Mouse (Mus musculus): ENCODE data around the gene Slc16a5.
"Not testable (repeated sequence)": the region's sequence is repeated elsewhere in the genome, so short reads cannot be mapped to it uniquely, and the experiment has no call there.

Gene Slc16a5

DNA sequence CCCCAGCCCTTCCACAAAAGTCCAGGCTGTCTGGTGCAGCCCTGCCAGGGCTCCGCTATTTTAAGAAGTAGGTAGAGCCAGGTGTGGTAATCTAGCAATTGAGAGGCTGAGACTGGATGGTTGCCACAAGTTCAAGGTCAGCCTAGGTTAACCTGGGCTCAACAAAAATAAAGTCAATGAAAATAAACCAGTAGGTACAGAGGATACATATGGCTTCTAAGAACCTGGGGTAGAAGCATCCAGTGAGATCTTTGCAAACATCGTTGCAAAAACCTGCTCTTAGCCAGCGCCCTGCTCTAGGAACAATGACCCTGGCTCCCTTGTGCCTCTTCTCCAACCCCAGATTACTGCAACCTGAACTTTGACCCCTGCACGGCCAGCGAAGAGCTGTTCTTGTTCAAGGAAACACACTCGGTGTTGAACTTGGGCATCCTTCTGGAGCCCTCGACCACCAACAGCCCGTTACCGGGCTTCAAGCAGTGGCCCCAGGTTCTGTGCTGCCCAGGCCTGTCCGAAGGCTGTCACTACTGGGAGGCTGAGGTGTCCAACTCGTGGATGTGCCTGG, 14.9 kb upstream of the Slc16a5 start:
- DNase-seq (ENCODE audit: low spot score), result no peak

DNA sequence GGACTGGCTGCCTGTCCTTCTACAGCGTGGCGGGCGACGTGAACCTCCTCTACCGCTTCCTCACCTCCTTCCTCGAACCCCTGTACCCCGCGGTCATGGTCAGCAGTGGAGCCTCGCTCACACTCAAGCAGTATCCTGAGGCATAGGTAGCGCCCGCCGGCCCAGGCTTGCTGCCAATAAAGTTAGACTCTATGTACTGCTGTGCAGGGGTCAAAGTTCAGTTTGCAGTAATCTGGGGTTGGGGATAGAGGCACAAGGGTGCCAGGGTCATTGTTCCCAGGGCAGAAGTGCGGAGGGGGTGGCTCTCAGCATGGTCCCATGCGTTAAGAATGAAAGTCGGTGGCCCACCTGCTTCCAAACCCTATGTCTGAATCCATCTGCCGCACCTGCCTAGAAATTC, 14.2 kb upstream of the Slc16a5 start:
- no peak for DNase-seq (ENCODE audit: low spot score)

DNA sequence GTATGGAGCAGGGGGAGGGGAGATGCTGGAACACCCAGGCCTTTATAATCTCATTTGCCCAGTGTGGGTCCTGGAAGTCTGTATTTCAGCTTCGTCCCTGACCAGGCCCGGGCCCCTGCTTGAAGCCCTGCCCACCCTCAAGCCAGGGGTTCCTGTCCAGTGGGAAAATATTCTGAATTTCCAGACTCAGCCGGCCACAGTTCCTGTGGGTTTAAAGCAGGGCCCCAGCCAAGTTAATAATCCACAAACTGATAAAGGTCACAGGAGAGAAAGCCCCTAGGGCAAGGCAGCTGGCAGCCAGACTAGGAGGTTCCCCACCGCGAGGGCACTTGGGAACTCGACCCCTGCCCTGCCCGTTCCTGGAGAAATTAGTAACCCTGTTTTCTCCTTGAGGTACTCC, 13.3 kb upstream of the Slc16a5 start:
- DNase-seq (ENCODE audit: low spot score), result no peak

DNA sequence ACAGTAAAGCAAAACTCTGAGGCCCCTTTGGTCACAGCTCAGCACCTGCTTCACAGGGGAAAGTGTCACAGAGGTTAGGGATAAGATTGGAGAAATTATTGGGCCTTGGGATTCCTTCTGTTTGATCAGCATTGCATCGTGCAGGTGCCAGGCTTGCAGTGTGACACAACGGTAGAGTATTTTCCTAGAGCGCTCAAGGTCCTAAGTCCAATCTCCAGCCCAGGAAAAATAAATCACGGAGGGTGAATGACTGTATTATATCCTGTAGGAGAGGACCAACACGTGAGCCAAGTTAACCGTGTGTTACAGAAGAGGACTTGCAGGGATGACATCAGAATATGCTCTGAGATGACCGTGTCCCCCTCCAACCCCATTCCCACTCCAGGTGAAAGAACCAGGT, 12.1 kb upstream of the Slc16a5 start:
- no peak for DNase-seq (ENCODE audit: low spot score)

DNA sequence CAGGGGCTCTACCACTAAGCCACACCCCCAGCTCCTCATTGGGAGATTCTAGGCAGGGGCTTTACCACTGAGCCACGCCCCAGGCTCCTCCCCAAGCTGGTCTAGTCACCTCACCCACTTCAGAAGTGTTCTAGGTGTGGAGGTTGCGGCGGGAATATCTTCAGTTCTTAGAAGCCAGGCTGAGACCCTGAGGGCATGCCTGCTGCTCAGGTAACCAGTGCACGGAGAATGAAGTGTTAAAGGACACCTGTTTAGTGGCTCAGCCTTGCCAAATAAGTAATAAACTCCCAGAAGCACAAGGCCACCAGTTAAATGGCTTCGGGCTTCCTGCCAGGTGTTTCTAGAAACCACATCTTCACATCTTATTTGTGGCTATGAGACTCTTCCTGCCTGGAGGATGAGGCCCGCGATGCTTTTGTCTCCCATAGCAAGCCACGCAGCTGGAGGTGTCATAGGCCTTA, 10.5 kb upstream of the Slc16a5 start:
- no peak for DNase-seq (ENCODE audit: low spot score)

DNA sequence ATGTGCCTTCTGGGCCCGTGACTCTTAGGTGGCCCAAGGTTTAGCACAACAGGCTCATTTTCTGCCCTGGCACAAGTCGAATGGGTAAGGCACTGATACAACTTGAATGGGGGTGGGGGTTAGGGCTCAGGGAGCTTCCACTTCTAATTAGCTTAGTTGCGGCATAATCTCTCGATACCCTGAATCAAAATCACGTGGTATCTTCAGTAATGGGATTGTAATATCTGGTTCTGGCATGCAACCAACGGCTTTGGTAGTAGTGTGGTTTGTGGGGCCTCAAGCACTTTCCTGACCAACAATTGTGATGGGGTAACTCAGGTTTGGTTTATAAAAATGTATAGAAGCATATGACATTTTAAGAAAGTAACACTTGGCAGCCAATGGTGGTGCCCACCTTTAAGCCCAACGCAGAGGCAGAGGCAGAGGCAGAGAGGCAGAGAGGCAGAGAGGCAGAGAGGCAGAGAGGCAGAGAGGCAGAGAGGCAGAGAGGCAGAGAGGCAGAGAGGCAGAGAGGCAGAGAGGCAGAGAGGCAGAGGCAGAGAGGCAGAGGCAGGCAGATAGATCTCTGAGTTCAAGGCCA, 9.9 kb upstream of the Slc16a5 start:
- DNase-seq (ENCODE audit: low spot score), result no peak

DNA sequence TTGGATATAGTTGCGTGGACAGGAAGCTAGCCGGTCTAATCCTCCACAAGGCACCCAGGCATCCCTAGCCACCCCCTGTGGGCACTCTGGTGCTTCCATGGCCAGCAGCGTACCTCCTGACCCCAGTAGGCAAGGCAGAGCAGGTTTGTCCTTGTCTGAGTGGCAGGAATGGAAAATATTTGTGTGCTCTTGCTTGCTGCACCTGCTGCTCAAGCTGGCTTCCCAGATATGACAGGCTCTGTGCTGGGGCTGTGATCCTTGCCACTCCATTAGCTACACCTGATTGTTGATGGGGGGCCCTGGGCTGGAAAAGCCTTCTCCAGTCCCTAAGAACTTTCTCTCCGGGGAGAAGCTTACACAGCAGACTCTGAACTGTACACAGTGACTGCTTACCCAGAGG, 9.0 kb upstream of the Slc16a5 start:
- DNase-seq (ENCODE audit: low spot score), result no peak

DNA sequence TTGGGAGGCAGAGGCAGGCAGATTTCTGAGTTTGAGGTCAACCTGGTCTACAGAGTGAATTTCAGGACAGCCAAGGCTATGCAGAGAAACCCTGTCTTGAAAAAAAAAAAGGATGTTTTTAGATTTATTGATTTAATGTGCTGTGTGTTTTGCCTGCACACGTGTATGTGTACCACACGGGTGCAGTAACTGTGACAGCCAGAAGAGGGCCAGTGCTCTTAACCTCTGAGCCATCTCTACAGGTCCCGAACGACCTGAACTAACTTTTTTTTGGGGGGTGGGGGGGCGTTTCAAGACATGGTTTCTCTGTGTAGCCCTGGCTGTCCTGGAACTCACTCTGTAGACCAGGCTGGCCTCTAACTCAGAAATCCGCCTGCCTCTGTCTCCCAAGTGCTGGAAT, 7.5 kb upstream of the Slc16a5 start:
- not testable (repeated sequence) for DNase-seq (ENCODE audit: low spot score)

DNA sequence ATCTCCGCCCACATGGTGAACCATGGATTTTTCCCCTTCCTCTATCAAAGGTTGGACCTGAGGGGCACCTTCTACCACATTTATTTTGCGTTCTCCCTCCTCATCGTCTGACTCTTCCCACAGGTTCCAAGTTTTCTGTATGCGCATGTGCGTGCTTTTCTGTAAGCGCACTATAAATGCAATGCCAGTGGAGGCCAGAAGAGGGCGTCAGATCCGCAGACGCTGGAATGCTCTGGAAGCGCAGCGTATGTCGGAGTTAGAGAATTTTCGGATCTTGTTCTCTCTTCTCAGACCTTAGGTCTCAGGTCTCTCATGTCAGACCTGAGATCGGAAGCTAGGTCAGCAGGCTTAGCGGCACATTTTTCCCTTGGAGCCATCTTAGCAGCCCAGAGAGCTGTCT, 6.7 kb upstream of the Slc16a5 start:
- no peak for DNase-seq (ENCODE audit: low spot score)

DNA sequence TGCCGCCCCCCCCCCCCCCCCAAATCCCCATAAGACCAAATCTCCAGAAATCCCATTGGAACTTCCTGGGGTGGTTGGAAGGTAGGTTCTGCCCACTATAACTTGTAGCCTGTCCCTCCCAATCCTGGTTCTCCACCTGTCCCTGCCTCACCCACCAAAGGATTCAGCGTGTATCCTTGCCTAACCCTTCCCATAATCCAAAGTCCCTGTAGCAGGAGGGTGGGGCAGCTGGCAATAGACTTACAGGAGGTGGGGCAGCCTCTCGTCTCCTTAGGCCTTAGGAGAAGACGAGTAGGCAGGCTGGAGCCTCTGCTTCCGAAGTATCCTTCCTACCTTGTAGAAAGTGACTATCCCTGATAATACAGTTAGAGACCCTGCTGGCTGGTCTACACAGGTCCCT, 6.1 kb upstream of the Slc16a5 start:
- no peak for DNase-seq (ENCODE audit: low spot score)

DNA sequence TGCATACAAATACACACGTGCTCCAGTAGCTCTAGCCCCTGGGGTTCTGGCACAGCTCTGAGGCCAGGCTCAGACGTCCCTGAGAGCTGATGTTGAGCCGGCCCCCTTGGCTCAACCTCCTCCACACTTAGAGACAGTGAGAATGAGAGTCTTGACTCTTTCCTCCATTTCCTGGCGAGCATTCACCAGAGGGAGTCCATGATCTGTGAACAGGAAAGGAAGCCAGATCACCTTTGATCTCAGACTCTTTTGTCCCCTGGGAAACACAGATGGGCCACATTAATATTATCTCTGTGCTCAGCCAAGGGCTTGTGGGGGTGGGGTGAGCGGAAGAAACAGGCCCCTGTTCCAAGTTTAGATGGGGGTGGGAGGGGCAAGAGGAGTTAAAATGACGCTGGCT, 4.9 kb upstream of the Slc16a5 start:
- DNase-seq (ENCODE audit: low spot score), result no peak

DNA sequence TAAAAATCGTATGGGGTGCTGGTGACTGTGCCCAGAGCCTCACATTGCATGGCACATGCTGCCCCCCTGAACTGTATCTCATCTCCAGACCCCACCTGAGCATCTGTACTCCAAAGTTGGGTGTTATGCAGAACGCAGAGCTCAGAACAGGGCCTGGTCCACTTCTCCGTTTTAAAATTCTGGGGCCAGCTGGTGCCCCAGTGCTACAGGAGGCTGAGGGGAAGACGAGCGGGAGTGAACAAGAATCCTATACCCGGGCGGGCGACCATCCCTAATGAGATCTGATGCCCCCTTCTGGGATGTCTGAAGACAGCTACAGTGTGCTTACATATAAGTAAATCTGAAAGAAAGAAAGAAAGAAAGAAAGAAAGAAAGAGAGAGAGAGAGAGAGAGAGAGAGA, 1.3 kb upstream of the Slc16a5 start:
- no peak for DNase-seq (ENCODE audit: low spot score)

DNA sequence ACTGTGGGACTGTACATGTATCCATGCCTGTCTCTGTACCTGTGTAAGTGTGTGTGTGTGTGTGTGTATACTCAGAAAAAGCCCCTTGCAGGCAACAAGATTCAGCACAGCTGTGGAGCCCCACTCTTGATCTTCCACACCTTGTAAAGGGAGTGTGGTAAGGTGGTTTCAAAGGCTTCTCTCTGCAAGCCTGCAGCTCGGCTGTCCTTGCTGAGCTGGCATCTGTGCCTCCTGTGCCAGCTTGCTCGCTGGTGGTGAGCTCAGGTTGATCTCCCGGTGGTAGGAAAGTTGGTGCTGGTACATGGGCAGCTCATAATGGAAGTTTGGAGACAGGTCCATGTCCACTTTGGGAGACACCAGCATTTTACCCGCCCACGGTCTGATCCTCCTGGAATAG, 430 bp upstream of the Slc16a5 start:
- no peak for DNase-seq (ENCODE audit: low spot score)

DNA sequence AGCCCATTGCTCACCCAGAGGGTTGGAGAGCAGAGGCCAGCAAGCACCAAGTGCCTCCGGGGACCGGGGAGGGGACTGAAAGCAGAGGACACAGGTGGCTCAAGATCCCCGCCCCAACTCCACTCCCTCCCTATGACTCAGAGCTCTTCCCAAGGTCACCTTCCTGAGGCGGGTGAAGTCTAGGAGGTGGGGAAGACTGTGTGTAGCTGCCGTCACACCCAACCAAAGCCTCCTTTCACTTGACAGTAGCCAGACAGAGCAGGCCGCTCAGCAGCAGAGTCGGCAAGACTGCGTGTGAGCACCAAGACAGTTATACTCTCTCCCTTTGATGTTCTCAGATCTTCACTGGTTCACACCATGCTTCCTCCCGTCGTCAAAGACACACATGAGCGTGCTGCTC, 1.1 kb downstream of the Slc16a5 start:
- no peak for DNase-seq (ENCODE audit: low spot score)

DNA sequence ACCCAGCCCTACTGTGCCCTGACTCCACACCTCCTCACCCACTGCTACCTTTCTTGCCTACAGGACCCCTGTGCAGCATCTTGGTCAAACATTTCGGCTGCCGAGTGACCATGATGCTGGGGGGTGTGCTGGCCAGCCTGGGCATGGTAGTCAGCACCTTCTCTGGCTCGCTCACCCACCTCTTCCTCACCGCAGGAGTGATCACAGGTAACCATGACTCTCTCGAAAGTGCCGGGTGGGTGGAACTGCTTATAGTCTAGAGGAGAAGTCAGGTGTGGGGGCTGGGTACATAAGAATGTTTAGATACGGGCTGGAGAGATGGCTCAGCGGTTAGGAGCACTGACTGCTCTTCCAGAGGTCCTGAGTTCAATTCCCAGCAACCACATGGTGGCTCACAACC, 2.6 kb downstream of the Slc16a5 start:
- DNase-seq (ENCODE audit: low spot score), result no peak

DNA sequence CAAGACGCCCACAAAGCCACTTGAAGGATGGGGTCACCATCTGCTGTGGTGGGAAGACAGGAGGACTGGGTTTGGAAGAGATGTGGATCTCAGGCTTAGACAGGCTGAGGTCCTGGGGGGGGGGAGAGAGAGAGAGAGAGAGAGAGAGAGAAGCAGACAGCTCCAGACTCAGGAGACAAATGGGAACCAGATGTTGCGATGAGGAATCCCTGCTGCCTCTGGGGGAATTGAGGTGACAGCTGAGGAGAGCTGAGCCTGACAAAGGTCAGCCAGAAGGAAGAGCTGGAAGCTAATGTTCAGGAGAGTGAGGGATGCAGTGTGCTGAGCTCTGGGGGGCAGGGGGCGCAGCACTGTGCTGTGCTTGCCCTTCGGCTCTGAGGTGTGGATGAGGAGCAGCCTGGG, 4.9 kb downstream of the Slc16a5 start:
- DNase-seq (ENCODE audit: low spot score), result no peak

DNA sequence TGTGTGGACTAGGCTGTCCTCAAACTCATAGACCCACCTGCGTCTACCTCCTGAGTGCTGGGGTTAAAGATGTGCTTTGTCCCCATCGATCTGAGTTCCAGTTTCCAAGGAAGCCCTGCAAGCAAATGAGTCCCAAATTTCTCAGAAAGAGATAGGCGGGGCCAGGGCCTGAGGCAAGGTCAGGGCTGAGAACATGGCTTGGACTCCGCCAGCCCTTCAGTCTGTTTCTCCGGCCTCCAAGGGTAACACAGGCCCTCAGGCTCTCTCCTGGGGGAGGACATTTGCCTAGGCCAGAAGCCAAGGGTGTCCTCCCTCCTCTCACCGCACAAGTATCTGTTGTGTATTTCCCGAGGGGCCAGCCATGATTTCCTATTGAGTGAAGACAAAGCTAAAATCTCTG, 9.9 kb downstream of the Slc16a5 start:
- no peak for DNase-seq (ENCODE audit: low spot score)

DNA sequence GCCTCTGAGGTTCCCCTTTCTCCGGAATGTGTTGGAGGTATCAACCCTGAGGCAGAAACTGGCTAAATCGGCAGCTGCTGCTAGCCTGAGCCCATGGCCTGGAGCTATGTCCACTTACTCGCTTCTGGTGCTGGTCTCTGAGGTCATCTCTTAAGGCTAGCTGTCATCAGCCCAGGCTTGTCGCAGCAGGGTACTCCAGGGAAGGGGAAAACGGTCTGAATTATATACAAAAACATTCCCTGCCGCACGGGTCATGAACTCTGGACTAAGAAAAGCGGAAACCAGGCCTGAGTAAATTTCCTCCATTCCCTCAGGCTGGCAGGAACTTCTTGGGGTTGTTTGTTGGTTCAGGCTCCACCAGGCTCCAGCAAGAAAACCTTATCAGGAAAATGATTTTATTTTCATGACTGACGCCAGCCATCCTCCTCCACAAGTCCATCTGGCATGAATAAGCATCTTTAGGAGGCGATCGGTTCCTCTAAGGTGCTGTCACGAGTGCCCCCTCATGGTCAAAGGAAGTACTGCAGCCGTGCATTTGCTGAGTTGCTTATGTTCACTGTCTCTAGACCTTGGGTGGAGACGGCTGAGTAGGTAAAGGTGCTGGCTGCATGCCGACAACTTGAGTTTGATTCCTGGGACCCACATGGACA, 11.5 kb downstream of the Slc16a5 start:
- peak; percentile 98 for DNase-seq (ENCODE audit: low spot score)

DNA sequence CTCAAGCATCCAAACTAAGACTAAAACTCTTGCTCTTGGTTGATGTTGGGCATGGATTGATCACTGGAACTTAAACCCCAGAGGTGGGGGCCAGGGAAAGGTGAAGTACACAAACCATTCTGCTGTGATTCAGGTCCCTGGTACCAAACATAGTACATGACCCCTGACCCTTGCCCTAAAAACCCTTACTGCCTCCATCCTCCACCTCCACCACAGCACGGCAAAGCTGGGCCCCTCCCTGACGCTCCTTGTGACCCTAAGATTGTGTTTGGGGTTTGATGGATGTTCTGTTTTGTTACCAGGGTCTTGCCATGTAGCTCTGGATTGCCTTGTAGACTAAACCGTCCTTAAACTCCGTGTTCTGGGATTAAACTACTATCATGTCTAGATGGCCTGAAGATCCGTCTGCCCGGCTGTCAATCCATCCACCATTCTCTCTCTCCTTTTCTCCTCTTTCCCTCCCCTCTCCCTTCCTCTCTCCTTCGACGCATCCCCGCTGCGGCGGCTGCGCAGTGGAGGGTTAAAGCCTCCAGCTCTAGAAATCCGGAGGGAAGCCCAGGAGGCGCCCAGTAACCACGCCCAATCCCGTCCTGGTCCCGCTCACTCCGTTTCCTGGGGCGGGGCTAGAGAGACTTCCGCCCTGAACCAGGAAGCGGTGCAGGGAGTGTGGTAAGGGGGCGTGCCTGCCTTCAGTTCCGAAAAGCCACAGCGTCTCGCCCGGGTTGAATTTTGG, 12.9 kb downstream of the Slc16a5 start, which contains the start of gene Armc7:
Gene Armc7, plus strand, starts transcription at position 643 of the 733 bp plus-strand sequence.
- peak; percentile 94 for DNase-seq (ENCODE audit: low spot score)

DNA sequence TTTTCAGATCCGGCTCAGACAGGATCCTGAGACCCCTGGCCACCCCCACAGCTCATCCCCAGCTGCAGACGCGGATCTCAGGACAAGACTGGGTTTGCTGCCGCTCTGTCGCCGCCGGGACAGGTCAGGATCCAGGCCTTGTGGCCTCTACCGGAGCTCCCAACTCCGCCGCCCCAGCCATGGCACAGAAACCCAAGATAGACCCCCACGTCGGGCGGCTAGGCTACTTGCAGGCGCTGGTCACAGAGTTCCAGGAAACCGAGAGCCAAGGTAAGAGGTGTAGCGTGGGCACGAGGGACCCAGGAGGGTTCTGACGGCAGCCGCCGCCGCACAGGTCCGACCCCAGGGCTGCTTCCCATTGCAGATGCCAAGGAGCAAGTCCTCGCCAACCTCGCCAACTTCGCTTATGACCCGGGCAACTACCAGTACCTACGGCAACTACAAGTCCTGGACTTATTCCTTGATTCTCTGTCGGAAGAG, 13.5 kb downstream of the Slc16a5 start:
- DNase-seq (ENCODE audit: low spot score), result peak; percentile 28

DNA sequence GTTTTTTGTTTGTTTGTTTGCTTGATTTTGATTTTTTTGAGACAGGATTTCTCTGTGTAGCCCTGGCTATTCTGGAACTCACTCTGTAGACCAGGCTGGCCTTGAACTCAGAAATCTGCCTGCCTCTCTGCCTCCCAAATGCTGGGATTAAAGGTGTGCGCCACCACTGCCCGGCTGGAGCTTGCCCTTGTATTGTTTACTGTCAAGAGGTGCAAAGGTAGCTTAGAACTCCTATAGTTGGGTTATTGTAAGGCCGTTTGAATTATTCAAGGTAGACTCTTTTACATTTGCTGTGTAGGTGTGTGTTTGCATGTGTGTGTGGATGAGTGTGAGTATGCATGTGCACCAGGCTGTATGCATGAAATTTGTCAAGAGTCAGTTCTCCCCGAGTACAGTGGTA, 14.4 kb downstream of the Slc16a5 start:
- not testable (repeated sequence) for DNase-seq (ENCODE audit: low spot score)

DNA sequence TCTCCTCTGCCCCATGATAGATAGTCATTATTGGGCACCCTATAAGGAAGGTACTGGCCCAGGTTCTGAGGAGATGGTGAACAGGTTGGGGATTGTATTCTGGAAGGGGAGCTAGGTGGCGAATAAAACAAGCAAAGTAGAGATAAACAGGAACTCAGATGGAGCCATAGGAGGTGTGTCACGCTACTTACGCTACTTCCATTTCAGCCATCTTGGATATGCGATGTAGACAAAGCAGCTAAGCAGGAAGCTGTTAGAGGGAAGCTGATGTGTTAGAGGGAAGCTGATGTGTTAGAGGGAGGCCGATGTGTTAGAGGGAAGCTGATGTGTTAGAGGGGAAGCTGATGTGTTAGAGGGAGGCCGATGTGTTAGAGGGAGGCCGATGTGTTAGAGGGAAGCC, 15.1 kb downstream of the Slc16a5 start:
- DNase-seq (ENCODE audit: low spot score), result not testable (repeated sequence)

Data from layer of hippocampus, adult 11-12 months (tissue).